Comparison of ENCODE assay signal across 10 mouse cellular contexts in the genomic region with DNA sequence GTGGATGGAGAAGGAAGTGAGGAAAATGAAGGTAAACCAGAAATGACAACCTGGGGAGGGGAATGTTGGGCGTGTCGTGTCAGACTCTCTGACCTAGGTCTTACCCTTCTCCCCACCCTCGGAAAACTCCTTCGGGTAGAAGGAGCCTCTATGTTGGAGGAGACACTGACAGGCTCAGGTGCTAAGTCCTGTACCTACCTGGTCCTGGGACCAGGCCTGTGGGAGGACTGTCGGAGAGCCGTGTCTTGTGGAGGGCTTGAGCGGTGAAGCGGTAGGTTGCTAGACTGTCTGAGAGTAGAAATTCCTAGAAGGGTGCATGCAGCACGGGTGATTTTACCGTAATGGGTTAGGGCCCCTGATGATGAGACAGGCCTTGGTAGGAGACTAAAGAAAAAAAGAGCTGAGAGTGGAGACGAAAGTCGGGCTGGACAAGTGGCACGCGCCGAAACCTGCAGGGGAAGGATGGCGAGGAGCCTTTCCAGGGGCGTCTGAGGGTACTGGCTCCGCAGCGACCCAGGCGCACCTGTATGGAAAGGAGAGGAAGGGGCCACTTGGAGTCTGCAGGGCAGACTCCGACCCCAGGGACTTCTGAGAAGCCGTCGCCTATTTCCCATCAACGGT. TPM values are rescaled to one million over a fixed set of nuclear protein-coding genes. Genes with fewer than 3 reads are reported as not detected.
A peak's percentile ranks its signal among the peaks of the same experiment; 100 is the strongest.
DNase-seq lines count a peak whose midpoint lies in the region; ATAC-seq and TF ChIP-seq lines count a peak whose summit lies in the region.
"Had no signal": no experiment of that assay in that cellular context is flagged by ENCODE, and none has a peak within 500 bp of the region (broad histone marks: within the 10 kb centered on the region; RNA-seq: fewer than 3 reads in every experiment).

Cldn7 (plus strand) TSS at position 130 of the 621 bp plus-strand sequence.

- no peak within 1 kb of the TSS for H3K27ac ChIP-seq in heart, embryonic 11.5 days (ENCODE audit: low read depth, low read length)
- H3K27ac ChIP-seq in testis, adult 2 months (ENCODE audit: control insufficient read depth, insufficient read depth, low read depth, low read length), result no peak within 1 kb of the TSS
- no peak within 1 kb of the TSS for H3K27ac ChIP-seq in limb, embryonic 15.5 days
- H3K27ac ChIP-seq in stomach, embryonic 15.5 days, result peak within 1 kb of the TSS; percentile 91

- no peak for ATAC-seq in heart, embryonic 11.5 days (replicated peaks; ENCODE audit: insufficient number of reproducible peaks, low FRiP score, low TSS enrichment)
- no peak for ATAC-seq in limb, embryonic 15.5 days (ENCODE audit: insufficient number of reproducible peaks, low FRiP score, low TSS enrichment, low read depth)
- ATAC-seq in stomach, embryonic 15.5 days (ENCODE audit: insufficient read depth, low FRiP score, low read depth), result no peak

- no peak for TF ChIP-seq CTCF in testis, adult 2 months (IDR thresholded peaks at IDR 0.05; ENCODE audit: control insufficient read depth, insufficient read depth, insufficient replicate concordance, low read depth, low read length)

- no peaks in the 10 kb centered on the region for H3K36me3 ChIP-seq in heart, embryonic 11.5 days (ENCODE audit: control insufficient read depth, insufficient read depth, low read length)
- no peaks in the 10 kb centered on the region; the same call in 1 of the 2 replicates for H3K36me3 ChIP-seq in testis, adult 2 months (ENCODE audit: control insufficient read depth, insufficient read depth, low read length)
- H3K36me3 ChIP-seq in limb, embryonic 15.5 days, result peaks cover 19% of the 10 kb centered on the region
- peaks cover 3% of the 10 kb centered on the region; the same call in 1 of the 2 replicates for H3K36me3 ChIP-seq in stomach, embryonic 15.5 days

- H3K4me3 ChIP-seq in heart, embryonic 11.5 days (ENCODE audit: low read depth, low read length), result peak within 1 kb of the TSS; percentile 33
- peak within 1 kb of the TSS; percentile 33 for H3K4me3 ChIP-seq in testis, adult 2 months (ENCODE audit: control insufficient read depth, low read depth, low read length)
- H3K4me3 ChIP-seq in limb, embryonic 15.5 days, result peak within 1 kb of the TSS; percentile 39
- peak within 1 kb of the TSS; percentile 49 for H3K4me3 ChIP-seq in stomach, embryonic 15.5 days (replicated peaks)

- intact Hi-C loops in heart, postnatal 25 days (cut with DNase I), result loop anchor here (5.0 kb wide), 1 partner anchor 37 kb away; no protein-coding TSS in a partner anchor
- intact Hi-C loops in left cerebral cortex, postnatal 4 days (cut with DNase I), result no loop called here

- H3K9ac ChIP-seq in heart, embryonic 11.5 days (ENCODE audit: low read depth, low read length), result no peak within 1 kb of the TSS
- no peak within 1 kb of the TSS for H3K9ac ChIP-seq in limb, embryonic 15.5 days
- H3K9ac ChIP-seq in stomach, embryonic 15.5 days, result no peak within 1 kb of the TSS; the same call in 1 of the 2 replicates

- peak within 1 kb of the TSS; percentile 44 for H3K4me2 ChIP-seq in heart, embryonic 11.5 days
- peak within 1 kb of the TSS; percentile 72 for H3K4me2 ChIP-seq in limb, embryonic 15.5 days
- peak within 1 kb of the TSS; percentile 70 for H3K4me2 ChIP-seq in stomach, embryonic 15.5 days

- no peak for DNase-seq in heart, postnatal 25 days (ENCODE audit: low spot score)
- DNase-seq in testis, postnatal 14 days (ENCODE audit: low spot score), result no peak
- DNase-seq in retina, embryonic 14.5 days (ENCODE audit: low spot score), result no peak
- no peak for DNase-seq in left cerebral cortex, postnatal 4 days
- DNase-seq: adrenal gland, adult 2 months had no signal

- peaks cover 62% of the 10 kb centered on the region for H3K27me3 ChIP-seq in heart, embryonic 11.5 days (ENCODE audit: control insufficient read depth, insufficient read depth, low read length)
- no peaks in the 10 kb centered on the region for H3K27me3 ChIP-seq in testis, adult 2 months (ENCODE audit: control insufficient read depth, insufficient read depth, low read length)
- peaks cover 65% of the 10 kb centered on the region for H3K27me3 ChIP-seq in limb, embryonic 15.5 days
- H3K27me3 ChIP-seq in stomach, embryonic 15.5 days (replicated peaks), result peaks cover 30% of the 10 kb centered on the region

- H3K4me1 ChIP-seq in heart, embryonic 11.5 days (ENCODE audit: control insufficient read depth, insufficient read depth, low read length), result peaks cover 10% of the 10 kb centered on the region
- peaks cover 20% of the 10 kb centered on the region for H3K4me1 ChIP-seq in testis, adult 2 months (ENCODE audit: control insufficient read depth, insufficient read depth, low read length)
- peaks cover 24% of the 10 kb centered on the region for H3K4me1 ChIP-seq in limb, embryonic 15.5 days
- H3K4me1 ChIP-seq in stomach, embryonic 15.5 days, result peaks cover 10% of the 10 kb centered on the region; the same call in 1 of the 2 replicates

- H3K9me3 ChIP-seq in heart, embryonic 11.5 days (replicated peaks; ENCODE audit: control insufficient read depth, low read length), result no peaks in the 10 kb centered on the region
- no peaks in the 10 kb centered on the region for H3K9me3 ChIP-seq in limb, embryonic 15.5 days
- H3K9me3 ChIP-seq in stomach, embryonic 15.5 days, result no peaks in the 10 kb centered on the region

- WGBS in heart, embryonic 11.5 days (ENCODE audit: insufficient replicate concordance), result 10% methylated on average over 24 of the region's 24 CpGs
- 10% methylated on average over 24 of the region's 24 CpGs for WGBS in limb, embryonic 15.5 days
- 11% methylated on average over 24 of the region's 24 CpGs for WGBS in stomach, embryonic 15.5 days

- TF ChIP-seq POLR2A in testis, adult 2 months (IDR thresholded peaks at IDR 0.05; ENCODE audit: control insufficient read depth, low read depth, low read length), result no peak

RNA-seq across cellular contexts. Expression of gene Cldn7, which starts in this region (rescaled TPM):
- polyA plus RNA-seq in heart, embryonic 11.5 days (2014; fragmentation: Nextera tagmentation; extraction: Ambion mirVana), result 2.4 and 3.0 TPM in 2 replicates
- not detected for total RNA-seq in heart, postnatal 25 days (2021)
- 3.0 and 4.9 TPM in 2 replicates for polyA plus RNA-seq in testis, adult 2 months (2012; rRNA removed)
- 8.1 and 13.1 TPM in 2 replicates for polyA plus RNA-seq in limb, embryonic 15.5 days (2015; fragmentation: Nextera tagmentation; extraction: Ambion mirVana)
- 438 and 517 TPM in 2 replicates for polyA plus RNA-seq in stomach, embryonic 15.5 days (2015; fragmentation: Nextera tagmentation; extraction: Ambion mirVana)
- total RNA-seq in left cerebral cortex, postnatal 4 days (2021), result not detected
- polyA plus RNA-seq: cortical plate, adult 2 months had no signal

Comparison
In these comparisons a context has a peak if more than half of its experiments do, and no peak if none do; other contexts are left out.
1. RNA of gene Cldn7 (polyA plus RNA-seq): 438 to 517 TPM in stomach, embryonic 15.5 days; 8.1 to 13.1 TPM in limb, embryonic 15.5 days, 3.0 to 4.9 TPM in testis, adult 2 months and 2.4 to 3.0 TPM in heart, embryonic 11.5 days; every median in the first group is over 10 times any median in the second.
2. Peak in every context shown above with its lines, with median percentiles within 50 percentile points of each other: H3K4me2 ChIP-seq and H3K4me3 ChIP-seq.